Mouse (Mus musculus) layer of hippocampus, adult 18-20 months (tissue): ENCODE data around the gene Nfkbib. TPM values are rescaled to one million over a fixed set of nuclear protein-coding genes. Genes with fewer than 3 reads are reported as not detected.

Experiments
- DNase-seq, 2 experiments: peaks; one replicate each; pipeline ENCODE4 v3.0.0; 2022; ENCODE audit warnings: low spot score in 2 of 2
- long read RNA-seq: library from polyadenylated mRNA; stranded (forward); transcript quantifications from one replicate; pipeline ENCODE4 v2.0.0, GENCODE M21; 2021
- total RNA-seq, 2 experiments: library from RNA; stranded (reverse); gene quantifications; 2 replicates each; pipeline ENCODE4 v1.2.3; 2021

The Nfkbib gene
- total RNA-seq = 10 to 100 TPM; 29.0 to 29.2 TPM
- long read RNA-seq, transcript Nfkbib-202 (6 exons, 1,243 nt) = major isoform, 33 of 42 reads
- long read RNA-seq, partial matches to known transcripts = 8 of 42 reads
- long read RNA-seq, other reads (novel, unspliced or antisense) = 1 of 42 reads

DNA sequence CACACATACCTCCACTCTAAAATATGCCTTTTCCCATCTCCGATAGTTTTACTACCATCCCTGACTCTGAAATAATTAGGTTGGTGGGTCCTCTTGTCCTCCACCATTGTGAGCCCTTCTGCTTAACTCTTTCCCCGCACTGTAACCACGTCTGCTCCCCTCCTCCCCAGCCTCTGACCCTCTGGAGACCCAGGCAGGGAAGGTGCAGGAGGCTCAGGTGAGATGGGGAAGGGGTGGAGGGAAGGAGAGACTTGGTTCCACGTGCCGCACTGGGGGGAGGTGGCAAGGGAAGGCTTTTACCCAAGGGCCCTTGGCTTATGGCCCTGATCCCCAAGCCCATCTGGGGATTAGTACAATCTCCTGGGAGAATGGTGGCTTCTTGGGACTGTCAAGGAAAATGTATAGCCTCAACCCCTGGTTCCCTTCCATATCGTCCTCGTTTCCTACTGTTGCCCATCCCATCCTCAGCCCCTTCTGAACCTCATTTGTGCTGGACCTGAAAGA lies at the start of gene Nfkbib:
Gene Nfkbib (minus strand): TSS at position 51 of the 504 bp plus-strand sequence.
- DNase-seq = no peak

GRCm38 (mm10) chr7:28816920-28817319 lies 49.6 kb upstream of the Nfkbib start:
- DNase-seq = no peak

- DNase-seq = no peak
Measured at GRCm38 (mm10) chr7:28816201-28816600, 48.9 kb upstream of the Nfkbib start.

- DNase-seq = no peak
Measured at GRCm38 (mm10) chr7:28815230-28815629, 47.9 kb upstream of the Nfkbib start.

DNA sequence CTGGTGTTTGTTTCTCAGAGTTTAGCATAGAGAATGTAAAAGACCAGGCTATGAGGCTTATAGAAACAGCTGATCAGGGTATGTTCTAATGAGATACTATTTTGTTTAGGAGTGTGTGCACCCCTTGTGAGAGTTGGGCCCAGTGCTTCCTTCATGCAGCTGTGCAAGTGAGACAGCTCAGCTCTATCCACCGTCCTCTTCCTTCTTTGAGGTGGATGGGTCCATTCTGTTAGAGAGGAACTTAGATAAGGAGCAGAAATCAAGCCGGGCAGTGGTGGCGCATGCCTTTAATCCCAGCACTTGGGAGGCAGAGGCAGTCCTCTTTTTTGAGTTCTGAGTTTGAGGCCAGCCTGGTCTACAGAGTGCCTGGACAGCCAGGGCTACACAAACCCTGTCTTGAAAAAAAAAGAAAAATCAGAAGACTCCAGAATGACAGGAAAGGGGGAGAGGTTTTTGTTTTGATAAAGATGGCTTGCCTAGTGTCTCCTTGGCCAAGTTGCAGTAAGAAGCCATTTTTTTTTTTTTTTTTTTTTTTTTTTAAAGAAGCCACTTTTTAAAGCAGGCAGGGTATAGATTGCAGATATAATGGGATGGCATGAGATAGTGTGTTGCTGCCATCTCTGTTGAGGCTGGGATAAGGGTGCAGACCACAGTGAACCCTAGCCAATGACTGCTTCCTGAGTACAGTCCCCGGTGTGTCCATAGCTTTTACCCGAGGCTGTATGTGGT lies 47.2 kb upstream of the Nfkbib start:
- DNase-seq = no peak

GRCm38 (mm10) chr7:28812949-28813348 lies 45.6 kb upstream of the Nfkbib start:
- DNase-seq = no peak

DNA sequence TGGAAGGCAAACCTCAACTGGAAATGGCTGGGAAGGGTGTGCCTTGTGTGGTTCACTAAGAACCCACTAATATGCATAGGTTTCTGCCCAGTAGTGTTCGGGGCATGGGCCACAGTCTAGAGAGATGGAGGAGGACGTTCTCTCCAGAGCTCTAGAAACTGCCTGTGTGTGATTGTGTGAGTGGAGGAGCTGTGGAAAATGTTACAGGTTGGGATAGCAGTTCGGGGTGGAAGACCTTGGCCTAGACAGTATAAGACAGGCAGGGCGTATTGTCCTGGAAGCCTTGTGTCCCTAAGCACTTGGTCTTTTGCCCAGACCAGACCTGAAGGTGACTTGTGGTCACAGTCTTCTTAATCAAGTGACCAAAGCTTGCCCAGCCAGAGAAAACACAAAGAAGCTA lies 45.1 kb upstream of the Nfkbib start:
- no peak for DNase-seq

GRCm38 (mm10) chr7:28811640-28812275 lies 44.4 kb upstream of the Nfkbib start:
- DNase-seq = no peak

DNA sequence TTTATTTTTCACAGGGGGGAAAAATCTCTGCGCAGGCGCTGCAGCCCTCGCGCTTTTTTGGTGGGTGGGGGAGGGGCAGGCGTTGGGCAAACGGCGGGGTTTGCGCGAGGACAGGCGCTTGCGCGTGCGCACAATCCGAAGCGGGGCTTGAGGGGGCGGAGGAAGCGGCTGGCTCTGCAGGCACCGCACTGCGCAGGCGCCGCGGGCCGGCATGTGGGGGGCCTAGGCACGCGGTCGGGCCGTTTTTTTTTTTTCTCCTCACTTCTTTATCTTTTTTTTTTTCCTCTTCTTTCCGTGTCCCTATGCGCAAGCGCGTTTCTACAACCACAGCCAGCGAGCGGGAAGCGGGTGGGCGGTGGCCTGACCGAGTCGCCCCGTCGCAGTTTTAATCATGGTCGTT lies 43.9 kb upstream of the Nfkbib start:
- DNase-seq = peak; percentile 85 to 93

- peak; percentile 98 to 100 for DNase-seq
Measured at GRCm38 (mm10) chr7:28810107-28811066, 43.1 kb upstream of the Nfkbib start.

- DNase-seq = peak in 1 of 2 experiments; percentile 49
Measured at GRCm38 (mm10) chr7:28809401-28810089, 42.2 kb upstream of the Nfkbib start.

DNA sequence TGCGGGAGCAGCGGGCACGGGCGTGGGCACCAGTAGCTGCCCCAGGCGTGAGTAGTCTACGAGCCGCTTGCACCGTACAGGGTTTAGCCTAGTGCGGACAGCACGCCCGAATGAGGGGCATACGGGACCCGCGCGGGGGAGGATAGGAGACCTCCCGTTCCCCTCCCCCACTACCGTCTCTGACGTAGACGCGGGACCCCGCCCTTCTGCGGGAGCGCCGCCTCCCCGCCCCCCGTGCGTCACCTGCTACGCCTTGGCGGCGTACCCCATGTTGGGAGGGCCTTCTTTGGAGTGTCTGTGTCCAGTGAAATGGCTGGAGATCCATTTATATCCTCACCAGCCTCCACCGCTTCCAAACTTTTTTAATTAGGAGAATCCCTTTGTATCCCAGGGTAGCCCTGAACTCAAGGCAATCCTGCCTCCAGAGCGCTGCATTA lies 41.7 kb upstream of the Nfkbib start:
- peak; percentile 93 to 96 for DNase-seq

DNA sequence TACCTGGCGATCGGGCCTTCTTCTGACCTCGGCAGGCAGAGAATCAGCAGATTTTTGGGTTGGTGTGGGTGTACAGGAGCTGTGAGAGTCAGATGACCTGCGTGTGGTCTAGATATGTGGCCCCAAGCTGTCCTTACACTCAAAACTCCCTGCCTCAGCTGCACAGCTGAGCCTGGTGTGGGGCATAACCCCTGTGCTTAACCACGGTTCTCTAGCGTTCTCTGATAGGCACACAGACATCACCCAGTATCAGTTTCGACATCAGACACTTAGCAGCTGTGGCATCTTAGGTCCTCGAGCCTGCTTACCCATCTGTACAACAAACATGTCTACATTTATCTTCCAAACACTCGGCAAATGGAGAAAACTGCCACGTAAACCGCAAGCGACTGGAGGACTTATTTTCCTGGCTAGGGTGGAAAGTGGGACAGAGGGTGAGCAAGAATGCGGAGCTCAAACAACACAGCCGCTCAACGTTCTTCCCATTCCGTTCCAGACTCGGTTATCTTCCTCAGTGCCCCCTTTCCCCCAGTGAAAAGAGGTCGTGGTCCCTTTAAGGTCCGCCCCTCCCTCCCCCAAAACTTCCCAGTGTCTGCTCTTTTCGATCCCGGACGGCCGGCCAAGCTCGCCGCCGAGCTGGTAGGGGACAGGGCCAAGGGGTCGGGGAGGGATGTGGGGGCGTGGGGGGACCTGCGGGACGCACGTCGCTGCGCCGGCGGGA lies 41.1 kb upstream of the Nfkbib start, which contains the start of gene Hnrnpl:
Gene Hnrnpl (plus strand): TSS at position 321 of the 721 bp plus-strand sequence.
- no peak for DNase-seq

- no peak for DNase-seq
Measured at GRCm38 (mm10) chr7:28807641-28808220, 40.4 kb upstream of the Nfkbib start.

GRCm38 (mm10) chr7:28806869-28807268 lies 39.6 kb upstream of the Nfkbib start:
- DNase-seq = no peak

- DNase-seq = no peak
Measured at GRCm38 (mm10) chr7:28803756-28804155, 36.4 kb upstream of the Nfkbib start.

DNA sequence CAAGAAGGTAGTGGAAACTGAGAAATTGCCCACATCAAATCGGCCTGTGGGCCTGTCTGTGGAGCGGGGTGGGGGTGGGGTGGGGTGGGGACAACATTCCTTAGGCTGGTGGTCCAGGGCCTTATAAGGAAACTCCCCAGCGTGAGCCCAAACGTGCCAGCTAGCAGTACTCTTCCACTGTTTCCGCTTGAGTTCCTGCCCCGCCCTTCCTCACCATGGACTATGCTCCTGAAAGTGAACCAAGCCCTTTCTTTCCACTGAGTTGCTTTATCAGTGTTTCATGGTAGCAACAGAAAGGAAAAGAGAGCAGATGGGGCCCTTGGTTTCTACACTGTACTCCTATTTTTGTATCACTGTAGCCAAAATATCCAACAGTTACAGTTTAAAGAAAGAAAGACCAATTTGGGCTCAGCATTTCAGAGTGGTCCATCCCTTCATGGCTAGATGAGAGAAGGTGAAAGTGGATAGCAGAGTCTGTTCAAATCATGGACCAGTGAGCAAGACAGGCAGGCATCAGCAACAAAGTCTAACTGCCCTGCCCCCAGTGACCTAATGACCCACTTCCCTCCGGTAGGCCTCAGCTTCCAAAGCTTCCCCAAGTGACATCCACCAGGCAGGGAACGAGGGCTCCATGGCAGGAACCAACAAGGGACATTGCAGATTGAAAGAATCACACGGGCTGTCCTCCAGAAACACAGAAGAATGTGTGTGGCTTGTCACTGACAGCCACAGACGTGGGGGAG lies 35.7 kb upstream of the Nfkbib start:
- no peak for DNase-seq

DNA sequence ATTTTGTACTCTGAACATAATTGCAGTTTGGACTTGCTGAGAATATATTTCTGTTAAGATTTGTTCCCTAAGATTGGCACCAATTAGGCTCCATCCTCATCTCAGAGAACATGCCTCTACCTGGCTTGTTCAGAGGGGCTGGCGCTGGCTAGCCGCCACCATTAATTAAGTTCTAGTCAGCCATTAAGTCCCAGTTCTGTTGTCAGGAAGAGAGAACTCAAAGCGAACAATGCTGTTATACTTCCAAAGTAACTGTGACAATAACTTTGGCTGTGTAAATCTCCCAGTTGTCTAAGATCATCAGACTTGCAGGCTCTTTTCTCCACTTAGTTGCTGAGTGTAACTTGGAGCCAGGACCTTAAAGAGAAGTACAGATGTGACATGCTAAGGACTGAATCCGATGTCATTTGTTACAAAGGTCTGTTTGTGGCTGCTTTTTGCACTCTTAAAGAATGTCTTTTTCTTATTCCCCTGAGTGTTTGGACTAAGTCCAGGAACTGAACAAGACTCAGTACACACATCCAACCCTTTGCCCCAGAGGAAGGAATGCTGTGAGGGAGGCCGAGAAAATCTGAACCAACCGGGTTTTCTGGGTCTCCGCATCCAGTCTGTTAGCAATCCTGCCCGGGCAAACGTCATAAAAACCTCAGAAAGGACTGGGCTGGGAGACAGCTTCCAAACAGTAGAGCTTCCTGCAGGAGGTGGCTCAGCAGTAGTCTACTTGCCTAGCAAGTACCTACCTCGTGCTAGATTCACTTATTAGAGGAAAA lies 34.8 kb upstream of the Nfkbib start:
- no peak for DNase-seq
